Mouse (Mus musculus) forebrain, embryonic 10.5 days (tissue): ENCODE measurements around the gene Hivep3. TPM values are rescaled to one million over a fixed set of nuclear protein-coding genes. Genes with fewer than 3 reads are reported as not detected.

ENCODE experiments used
- DNase-seq: peaks from one replicate; pipeline ENCODE4 v3.0.0-alpha.2; 2017; ENCODE audit warnings: low spot score; ENCODE audit errors: extremely low spot score
- H3K27ac ChIP-seq: fragments of 300-500 bp; sonication (generic); 2 replicates; pipeline ENCODE4 v1.5.1; 2016; ENCODE audit warnings: mild to moderate bottlenecking
- H3K27me3 ChIP-seq: fragments of 300-500 bp; sonication (generic); 2 replicates; pipeline ENCODE4 v1.6.1; 2016; ENCODE audit warnings: mild to moderate bottlenecking; ENCODE audit not compliant: poor library complexity, severe bottlenecking
- H3K36me3 ChIP-seq: fragments of 300-500 bp; sonication (generic); replicated peaks from 2 replicates; pipeline ENCODE4 v1.6.1; 2016; ENCODE audit warnings: mild to moderate bottlenecking, moderate library complexity
- H3K4me1 ChIP-seq: fragments of 300-500 bp; sonication (generic); 2 replicates; pipeline ENCODE4 v1.6.1; 2016
- H3K4me3 ChIP-seq: fragments of 300-500 bp; sonication (generic); 2 replicates; pipeline ENCODE4 v1.5.1; 2016; ENCODE audit warnings: mild to moderate bottlenecking, moderate library complexity
- H3K9me3 ChIP-seq: fragments of 300-500 bp; sonication (generic); 2 replicates; pipeline ENCODE4 v1.6.1; 2016; ENCODE audit warnings: mild to moderate bottlenecking, moderate library complexity
- whole genome bisulfite sequencing: fragments of 180-500 bp; shearing (Covaris S2); methylation state at CpG from one replicate; pipeline ENCODE4 v1.1.7; 2016; 5-methylcytosine and 5-hydroxymethylcytosine counted together
- polyA plus RNA-seq: library from polyadenylated mRNA; unstranded; fragments of >200 nt; fragmentation: Nextera tagmentation; extraction: Ambion mirVana; gene quantifications from 2 replicates; pipeline ENCODE4 v1.2.1, GENCODE M21; 2016

Gene Hivep3
- polyA plus RNA-seq, 1 experiment from 2014 or later, result 1.4 TPM

- H3K4me1 ChIP-seq, result no peaks in the 10 kb centered on the region
- WGBS, result 89% methylated on average over 1 of the region's 1 CpGs
- no peaks in the 10 kb centered on the region for H3K27me3 ChIP-seq
- DNase-seq, result no peak
- H3K4me3 ChIP-seq, result no peak overlapping the region
- no peaks in the 10 kb centered on the region for H3K9me3 ChIP-seq
- H3K27ac ChIP-seq, result no peak overlapping the region
- H3K36me3 ChIP-seq, result no peaks in the 10 kb centered on the region
These were observed 104.0 kb downstream of the Hivep3 start for GRCm38 (mm10) chr4:119837505-119838065.

DNA sequence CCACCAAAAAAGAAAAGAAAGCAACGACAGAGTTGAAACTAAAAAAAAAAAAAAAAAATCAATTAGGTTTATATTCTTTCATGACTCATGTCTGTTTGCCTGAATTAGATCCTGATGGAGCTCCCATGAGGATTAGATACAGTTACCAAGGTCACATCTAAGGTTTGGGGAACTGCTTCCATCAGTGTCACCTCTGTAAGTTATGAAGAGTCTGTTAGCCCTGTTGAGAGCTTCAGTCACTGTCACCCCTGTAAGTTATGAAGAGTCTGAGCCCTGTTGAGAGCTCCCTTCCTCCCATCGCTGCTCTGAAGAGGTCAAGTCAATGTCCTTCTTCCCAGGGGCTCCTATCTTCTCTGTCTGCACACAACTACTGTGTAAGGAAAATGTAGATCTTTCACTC lies 104.7 kb downstream of the Hivep3 start:
- H3K4me1 ChIP-seq, result no peaks in the 10 kb centered on the region
- no peaks in the 10 kb centered on the region for H3K36me3 ChIP-seq
- H3K27me3 ChIP-seq, result no peaks in the 10 kb centered on the region
- H3K9me3 ChIP-seq, result no peaks in the 10 kb centered on the region
- no peak for DNase-seq
- 83% methylated on average over 2 of the region's 2 CpGs for WGBS
- H3K4me3 ChIP-seq, result no peak overlapping the region
- H3K27ac ChIP-seq, result no peak overlapping the region

GRCm38 (mm10) chr4:119843294-119843693 lies 109.7 kb downstream of the Hivep3 start:
- Histone ChIP-seq H3K4me1 (peaks cover 7% of the 10 kb centered on the region; the same call in 1 of the 2 replicates), H3K27ac (no peak overlapping the region), H3K36me3 (no peaks in the 10 kb centered on the region), H3K4me3 (no peak overlapping the region), H3K9me3 (no peaks in the 10 kb centered on the region), H3K27me3 (no peaks in the 10 kb centered on the region)
- WGBS, result 71% methylated on average over 3 of the region's 3 CpGs
- DNase-seq, result no peak

- no peak for DNase-seq
- 79% methylated on average over 3 of the region's 3 CpGs for WGBS
These were observed 110.7 kb downstream of the Hivep3 start for GRCm38 (mm10) chr4:119844267-119844666.

GRCm38 (mm10) chr4:119845596-119846161 lies 112.1 kb downstream of the Hivep3 start:
- H3K27me3 ChIP-seq, result no peaks in the 10 kb centered on the region
- H3K27ac ChIP-seq, result no peak overlapping the region
- no peak overlapping the region for H3K4me3 ChIP-seq
- WGBS, result 73% methylated on average over 3 of the region's 3 CpGs
- peaks cover 7% of the 10 kb centered on the region; the same call in 1 of the 2 replicates for H3K4me1 ChIP-seq
- H3K9me3 ChIP-seq, result no peaks in the 10 kb centered on the region
- no peaks in the 10 kb centered on the region for H3K36me3 ChIP-seq
- no peak for DNase-seq

More at GRCm38 (mm10) chr4:119844267-119844666, 110.7 kb downstream of the Hivep3 start:
- Histone ChIP-seq H3K36me3 (no peaks in the 10 kb centered on the region), H3K4me1 (peaks cover 7% of the 10 kb centered on the region; the same call in 1 of the 2 replicates), H3K27ac (no peak overlapping the region), H3K4me3 (no peak overlapping the region), H3K9me3 (no peaks in the 10 kb centered on the region), H3K27me3 (no peaks in the 10 kb centered on the region)

DNA sequence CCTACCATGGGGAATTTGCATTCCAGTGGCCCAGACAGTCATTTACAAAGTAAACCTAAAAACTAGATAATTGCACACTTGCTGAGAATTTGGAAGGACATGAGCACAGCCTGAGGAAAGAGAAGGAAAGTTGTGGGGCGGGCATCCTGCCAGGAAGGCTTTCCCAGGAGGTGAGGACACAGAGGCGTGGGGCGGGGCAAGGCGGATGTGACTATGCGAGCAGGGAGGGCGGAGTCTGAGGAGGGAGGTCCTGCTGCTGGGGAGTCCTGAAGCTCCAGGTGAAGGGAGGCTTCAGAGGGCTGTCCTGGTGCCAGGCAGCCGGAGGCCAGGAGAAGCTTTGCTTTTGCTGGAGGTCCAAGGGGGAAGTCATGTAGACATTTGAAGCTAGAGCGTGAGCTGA lies 118.9 kb downstream of the Hivep3 start:
- no peak for DNase-seq
- Histone ChIP-seq H3K9me3 (no peaks in the 10 kb centered on the region), H3K4me1 (peaks cover 13% of the 10 kb centered on the region), H3K27me3 (no peaks in the 10 kb centered on the region), H3K27ac (no peak overlapping the region), H3K36me3 (no peaks in the 10 kb centered on the region), H3K4me3 (no peak overlapping the region)
- 62% methylated on average over 8 of the region's 8 CpGs for WGBS

GRCm38 (mm10) chr4:119854307-119855144 lies 120.9 kb downstream of the Hivep3 start:
- WGBS, result 85% methylated on average over 9 of the region's 9 CpGs
- no peak for DNase-seq
- Histone ChIP-seq H3K27me3 (no peaks in the 10 kb centered on the region), H3K4me3 (no peak overlapping the region), H3K36me3 (no peaks in the 10 kb centered on the region), H3K4me1 (peaks cover 10% of the 10 kb centered on the region), H3K27ac (no peak overlapping the region), H3K9me3 (no peaks in the 10 kb centered on the region)

- Histone ChIP-seq H3K36me3 (no peaks in the 10 kb centered on the region), H3K27ac (no peak overlapping the region), H3K4me1 (no peaks in the 10 kb centered on the region), H3K4me3 (no peak overlapping the region), H3K27me3 (no peaks in the 10 kb centered on the region), H3K9me3 (no peaks in the 10 kb centered on the region)
- DNase-seq, result no peak
- WGBS, result 82% methylated on average over 4 of the region's 4 CpGs
These were observed 125.9 kb downstream of the Hivep3 start for GRCm38 (mm10) chr4:119859454-119859853.

DNA sequence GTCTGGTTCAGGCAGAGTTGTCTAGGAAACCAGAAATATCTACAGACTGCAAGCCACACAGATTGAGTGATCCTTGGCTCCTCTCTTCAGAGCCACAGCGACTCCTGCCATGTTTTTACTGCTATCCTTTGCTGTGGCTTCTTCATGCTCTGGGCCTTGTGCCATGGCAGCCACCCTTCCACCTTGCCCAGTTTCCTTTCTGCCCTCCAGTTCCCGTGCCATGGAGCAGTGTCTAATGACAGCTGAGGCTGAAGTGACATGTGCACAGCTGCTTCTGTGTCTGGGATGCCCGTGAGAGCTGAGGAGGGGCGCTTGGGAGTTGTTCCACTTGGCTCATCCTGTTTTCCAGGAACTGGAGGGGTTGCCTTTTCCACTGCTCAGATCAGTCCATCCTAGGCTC lies 127.4 kb downstream of the Hivep3 start:
- no peak for DNase-seq
- Histone ChIP-seq H3K27ac (no peak overlapping the region), H3K27me3 (no peaks in the 10 kb centered on the region), H3K4me3 (no peak overlapping the region), H3K4me1 (no peaks in the 10 kb centered on the region), H3K36me3 (no peaks in the 10 kb centered on the region), H3K9me3 (no peaks in the 10 kb centered on the region)
- 80% methylated on average over 4 of the region's 4 CpGs for WGBS

GRCm38 (mm10) chr4:119865827-119866455 lies 132.4 kb downstream of the Hivep3 start:
- Histone ChIP-seq H3K27ac (no peak overlapping the region), H3K36me3 (no peaks in the 10 kb centered on the region), H3K27me3 (no peaks in the 10 kb centered on the region), H3K9me3 (no peaks in the 10 kb centered on the region), H3K4me1 (no peaks in the 10 kb centered on the region), H3K4me3 (no peak overlapping the region)
- 75% methylated on average over 3 of the region's 3 CpGs for WGBS
- DNase-seq, result no peak

DNA sequence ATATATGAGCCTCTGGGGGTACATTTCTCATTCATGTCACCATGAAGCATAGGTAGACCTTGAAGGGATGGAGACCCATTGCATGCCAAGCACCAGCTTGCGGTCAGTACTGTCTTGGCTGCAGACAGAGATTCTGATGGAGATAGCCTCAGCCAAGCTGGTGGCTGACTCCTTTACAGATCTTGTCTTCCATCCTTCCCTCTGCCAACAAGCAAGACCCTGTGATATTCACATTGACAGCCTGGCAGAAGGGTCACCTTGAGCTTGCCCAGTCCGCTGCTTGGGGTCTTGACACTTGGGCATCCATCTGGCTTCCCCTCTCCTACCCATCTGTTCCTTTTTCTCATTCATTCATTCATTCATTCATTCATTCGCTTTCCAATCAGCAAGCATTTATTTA lies 133.5 kb downstream of the Hivep3 start:
- 92% methylated on average over 3 of the region's 3 CpGs for WGBS
- no peaks in the 10 kb centered on the region for H3K27me3 ChIP-seq

DNA sequence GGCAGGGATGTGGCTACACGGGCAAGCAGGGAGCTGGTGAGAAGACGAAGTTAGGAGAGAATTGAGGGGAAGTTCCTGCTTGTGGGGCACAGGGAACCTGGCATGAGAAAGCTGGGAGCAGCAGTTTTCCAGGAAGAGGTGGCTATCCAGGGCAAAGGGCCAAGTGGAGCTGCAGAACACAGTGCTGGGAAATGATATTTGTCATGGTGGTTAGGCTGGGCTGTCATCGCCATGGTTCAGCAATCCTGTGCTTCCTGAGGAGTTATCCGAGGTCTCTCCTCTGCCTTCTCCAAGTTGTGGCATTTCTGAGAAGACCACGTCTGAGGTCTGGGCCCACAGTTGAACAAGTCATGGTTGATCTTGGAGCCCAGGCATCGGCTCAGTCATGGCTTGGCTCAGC lies 136.8 kb downstream of the Hivep3 start:
- 86% methylated on average over 6 of the region's 6 CpGs for WGBS
- Histone ChIP-seq H3K4me3 (no peak overlapping the region), H3K36me3 (no peaks in the 10 kb centered on the region), H3K27me3 (no peaks in the 10 kb centered on the region), H3K9me3 (no peaks in the 10 kb centered on the region), H3K27ac (no peak overlapping the region), H3K4me1 (no peaks in the 10 kb centered on the region)
- no peak for DNase-seq

More for the DNA sequence above, 133.5 kb downstream of the Hivep3 start:
- no peaks in the 10 kb centered on the region for H3K9me3 ChIP-seq
- H3K36me3 ChIP-seq, result no peaks in the 10 kb centered on the region
- H3K4me3 ChIP-seq, result no peak overlapping the region
- H3K27ac ChIP-seq, result no peak overlapping the region
- no peak for DNase-seq
- H3K4me1 ChIP-seq, result no peaks in the 10 kb centered on the region

GRCm38 (mm10) chr4:119871441-119871840 lies 137.9 kb downstream of the Hivep3 start:
- Histone ChIP-seq H3K4me1 (peaks cover under 1% of the 10 kb centered on the region; the same call in 1 of the 2 replicates), H3K27me3 (no peaks in the 10 kb centered on the region), H3K9me3 (no peaks in the 10 kb centered on the region), H3K4me3 (no peak overlapping the region), H3K36me3 (no peaks in the 10 kb centered on the region), H3K27ac (no peak overlapping the region)
- WGBS, result 93% methylated on average over 2 of the region's 2 CpGs
- no peak for DNase-seq
